Mouse (Mus musculus) heart, adult 9 months (tissue): ENCODE measurements around the gene Stam2.

Experiments
- DNase-seq, 2 experiments: peaks; one replicate each; pipeline ENCODE4 v3.0.0; 2022; ENCODE audit warnings: low spot score in 2 of 2

Gene Stam2

GRCm38 (mm10) chr2:52730891-52731290 lies 11.2 kb downstream of the Stam2 start:
- no peak for DNase-seq

GRCm38 (mm10) chr2:52720231-52721025 lies 21.7 kb downstream of the Stam2 start:
- no peak for DNase-seq

- DNase-seq = no peak
Measured at GRCm38 (mm10) chr2:52717076-52717475, 25.0 kb downstream of the Stam2 start.

GRCm38 (mm10) chr2:52715538-52715937 lies 26.5 kb downstream of the Stam2 start:
- no peak for DNase-seq

GRCm38 (mm10) chr2:52714111-52714510 lies 28.0 kb downstream of the Stam2 start:
- no peak for DNase-seq

GRCm38 (mm10) chr2:52710804-52711203 lies 31.3 kb downstream of the Stam2 start:
- no peak for DNase-seq

- DNase-seq = no peak
Measured at GRCm38 (mm10) chr2:52709417-52709816, 32.7 kb downstream of the Stam2 start.

GRCm38 (mm10) chr2:52701368-52702036 lies 40.6 kb downstream of the Stam2 start:
- no peak for DNase-seq

- no peak for DNase-seq
Measured at GRCm38 (mm10) chr2:52700352-52700751, 41.7 kb downstream of the Stam2 start.

GRCm38 (mm10) chr2:52694604-52695003 lies 47.5 kb downstream of the Stam2 start:
- DNase-seq = no peak

- DNase-seq = no peak
Measured at GRCm38 (mm10) chr2:52691745-52692144, 50.3 kb downstream of the Stam2 start.

- no peak for DNase-seq
Measured at GRCm38 (mm10) chr2:52686601-52687000, 55.5 kb downstream of the Stam2 start.

GRCm38 (mm10) chr2:52677589-52677988 lies 64.5 kb downstream of the Stam2 start:
- no peak for DNase-seq

GRCm38 (mm10) chr2:52676913-52677303 lies 65.2 kb downstream of the Stam2 start:
- DNase-seq = no peak

- no peak for DNase-seq
Measured at GRCm38 (mm10) chr2:52676023-52676912, 65.8 kb downstream of the Stam2 start, which contains the start of gene Cacnb4. TSS of gene Cacnb4 (minus strand) at chr2:52676831.

GRCm38 (mm10) chr2:52675278-52675987 lies 66.6 kb downstream of the Stam2 start:
- no peak for DNase-seq

GRCm38 (mm10) chr2:52674886-52675277 lies 67.2 kb downstream of the Stam2 start:
- DNase-seq = no peak

GRCm38 (mm10) chr2:52673172-52673571 lies 68.9 kb downstream of the Stam2 start:
- no peak for DNase-seq

GRCm38 (mm10) chr2:52670733-52671132 lies 71.3 kb downstream of the Stam2 start:
- no peak for DNase-seq

- no peak for DNase-seq
Measured at GRCm38 (mm10) chr2:52668480-52668879, 73.6 kb downstream of the Stam2 start.

GRCm38 (mm10) chr2:52656722-52657121 lies 85.4 kb downstream of the Stam2 start:
- no peak for DNase-seq

- no peak for DNase-seq
Measured at GRCm38 (mm10) chr2:52654541-52654940, 87.5 kb downstream of the Stam2 start.
